Mouse (Mus musculus) adrenal gland, postnatal 0 days (tissue): ENCODE measurements around the gene Gm49398. TPM values are rescaled to one million over a fixed set of nuclear protein-coding genes. Genes with fewer than 3 reads are reported as not detected.

Experiments used
- microRNA-seq: library from miRNA; unstranded; fragments of <30 nt; microRNA quantifications from one replicate; pipeline ENCODE4, GENCODE M21; 2016; ENCODE audit warnings: borderline replicate concordance; ENCODE audit not compliant: insufficient number of aligned reads
- polyA plus RNA-seq: library from polyadenylated mRNA; unstranded; fragments of >200 nt; fragmentation: Nextera tagmentation; extraction: Ambion mirVana; gene quantifications from 2 replicates; pipeline ENCODE4 v1.2.1, GENCODE M21; 2015

Gm49398 gene
- polyA plus RNA-seq = not detected in 2 replicates

DNA sequence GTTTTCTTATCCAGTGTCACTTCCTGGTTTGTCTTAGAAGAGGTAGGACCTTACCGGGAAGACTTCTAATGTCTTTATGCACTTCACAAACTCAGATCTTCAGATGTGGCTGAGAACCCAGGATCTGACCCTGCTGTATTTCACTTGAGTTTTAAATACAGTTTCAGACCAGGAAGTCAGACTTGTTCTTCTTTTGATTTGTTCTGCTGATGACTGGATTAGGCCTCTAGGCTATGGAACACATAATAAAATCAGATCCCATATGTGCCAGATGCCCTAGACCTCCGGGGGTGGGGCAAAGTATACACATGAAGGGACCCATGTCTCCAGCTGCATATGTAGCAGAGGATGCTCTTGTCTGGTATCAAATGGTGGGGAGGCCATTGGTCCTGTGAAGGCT, at the start of gene Gm49398:
Gene Gm49398 (minus strand): TSS at position 101 of the 400 bp plus-strand sequence.

DNA sequence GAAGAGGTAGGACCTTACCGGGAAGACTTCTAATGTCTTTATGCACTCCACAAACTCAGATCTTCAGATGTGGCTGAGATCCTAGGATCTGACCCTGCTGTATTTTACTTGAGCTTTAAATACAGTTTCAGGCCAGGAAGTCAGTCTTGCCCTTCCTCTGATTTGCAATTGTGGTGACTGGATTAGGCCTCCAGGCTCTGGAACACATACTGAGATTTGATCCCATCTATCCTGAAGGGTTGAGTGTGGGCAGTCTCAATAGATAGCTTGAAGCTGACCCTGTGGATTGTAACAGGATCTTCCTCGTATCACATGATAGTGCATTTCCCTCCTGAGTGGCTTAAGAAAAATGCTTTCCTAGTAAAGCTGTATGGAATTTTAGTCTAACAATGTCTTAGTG, 33.4 kb downstream of the Gm49398 start, which contains the start of gene Cts8:
Gene Cts8 (minus strand): TSS at position 101 of the 400 bp plus-strand sequence.

GRCm38 (mm10) chr13:61203310-61203709, 85.3 kb downstream of the Gm49398 start, which contains the start of gene Cts6:
Gene Cts6 (minus strand): TSS chr13:61203410.

Small RNA genes within 50 kb of the gene (microRNA-seq; reads per million reads assigned to microRNA genes)
- not detected for gene Gm27704

Other genes starting within 250 kb of the Gm49398 start
- gene Ctsq, start 248.2 kb downstream of the Gm49398 start, polyA plus RNA-seq = not detected in 2 replicates
- gene Ctsr, start 124.6 kb downstream of the Gm49398 start, polyA plus RNA-seq = not detected in 2 replicates
- gene Cts6, start 85.4 kb downstream of the Gm49398 start, polyA plus RNA-seq = not detected in 2 replicates
- not detected in 2 replicates for gene Cts8, start 33.5 kb downstream of the Gm49398 start, polyA plus RNA-seq
- not detected in 2 replicates for gene Cts7, start 69.4 kb upstream of the Gm49398 start, polyA plus RNA-seq